Mouse (Mus musculus): Measurements from ENCODE around the gene Apela. TPM values are rescaled to one million over a fixed set of nuclear protein-coding genes. Genes with fewer than 3 reads are reported as not detected.
"Not testable (repeated sequence)": the region's sequence is repeated elsewhere in the genome, so short reads cannot be mapped to it uniquely, and the experiment has no call there.

Gene Apela
- polyA plus RNA-seq, 1 experiment from 2014 or later: 0.48 TPM

DNA sequence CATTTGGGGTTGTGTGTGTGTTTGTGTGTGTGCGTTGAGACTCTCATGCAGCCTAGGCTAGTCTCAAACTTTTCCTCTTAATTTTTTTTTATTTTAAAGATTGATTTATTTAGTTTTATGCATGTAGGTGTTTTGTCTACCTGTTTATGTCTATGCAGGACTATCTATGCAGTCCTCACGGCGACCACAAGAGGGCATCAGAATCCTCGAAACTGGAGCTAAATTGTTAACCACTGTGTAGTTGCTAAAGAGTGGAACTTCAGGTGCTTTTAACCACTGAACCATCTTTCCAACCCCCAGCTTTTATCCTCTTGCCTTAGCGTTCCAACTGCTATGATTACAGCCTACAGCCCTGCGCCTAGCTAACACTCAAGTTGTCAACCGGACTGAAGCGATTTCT is 14.7 kb downstream of the Apela start:
- DNase-seq (no peak), ATAC-seq (ENCODE audit: low read depth) (no peak)
- Histone ChIP-seq H3K9ac (no peak overlapping the region), H3K27ac (no peak overlapping the region), H3K4me3 (replicated peaks) (no peak overlapping the region), H3K4me2 (no peak overlapping the region), H3K27me3 (no peaks in the 10 kb centered on the region), H3K9me3 (replicated peaks) (no peaks in the 10 kb centered on the region), H3K36me3 (no peaks in the 10 kb centered on the region), H3K4me1 (replicated peaks) (no peaks in the 10 kb centered on the region)
- WGBS (ENCODE audit: insufficient replicate concordance): 40% methylated on average over 8 of the region's 8 CpGs

DNA sequence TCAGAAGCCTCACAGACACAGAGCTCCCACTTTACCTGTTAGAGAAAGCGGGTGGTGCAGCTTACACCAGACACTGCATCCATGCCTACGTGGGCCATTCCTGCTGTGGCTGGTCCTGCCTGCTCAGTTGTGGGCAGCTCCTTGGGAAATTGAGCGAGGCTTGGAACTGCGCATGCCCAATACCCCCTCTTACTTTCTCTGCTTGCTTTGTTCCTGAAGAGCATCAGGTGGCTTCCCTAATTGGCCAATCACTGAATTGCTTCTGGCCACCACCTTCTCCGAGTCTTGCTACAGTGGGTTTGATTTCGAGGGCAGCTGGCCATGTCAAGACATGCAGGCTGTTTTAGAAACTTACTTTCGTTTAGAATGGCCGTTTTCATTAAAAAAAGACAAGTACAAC is 18.7 kb downstream of the Apela start, which contains the start of the genes Trim61 and Trim60:
Gene Trim61 (minus strand): TSS at position 101 of the 400 bp plus-strand sequence.
Gene Trim60 (minus strand): TSS at position 162 of the 400 bp plus-strand sequence.
- H3K9ac ChIP-seq: no peak within 1 kb of the TSS
- H3K36me3 ChIP-seq: no peaks in the 10 kb centered on the region
- 70% methylated on average over 8 of the region's 8 CpGs for WGBS (ENCODE audit: insufficient replicate concordance)
- H3K9me3 ChIP-seq (replicated peaks): no peaks in the 10 kb centered on the region
- H3K4me2 ChIP-seq: no peak within 1 kb of the TSS
- H3K4me3 ChIP-seq (replicated peaks): no peak within 1 kb of the TSS
- H3K4me1 ChIP-seq (replicated peaks): no peaks in the 10 kb centered on the region
- no peaks in the 10 kb centered on the region for H3K27me3 ChIP-seq
- no peak for DNase-seq
- H3K27ac ChIP-seq: no peak within 1 kb of the TSS
- ATAC-seq (ENCODE audit: low read depth): no peak

DNA sequence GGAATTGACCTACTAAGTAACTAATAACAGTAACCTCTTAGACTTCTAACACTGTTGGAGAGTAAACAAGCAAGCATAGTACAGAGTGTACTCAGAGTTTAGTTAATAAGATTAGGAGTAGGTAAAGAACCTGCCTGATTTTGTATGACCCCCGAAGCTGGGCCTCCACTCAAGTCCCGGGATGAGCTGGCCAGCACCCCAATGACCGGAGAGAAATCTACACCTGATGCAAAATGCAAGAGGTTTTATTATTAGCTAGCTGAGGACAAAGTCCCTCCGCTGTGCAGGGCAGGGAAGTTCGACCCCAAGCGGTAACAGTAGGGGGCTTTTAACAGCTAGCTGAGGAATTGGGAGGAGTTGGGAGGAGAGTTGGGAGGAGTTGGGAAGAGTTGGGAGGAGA is 29.5 kb downstream of the Apela start:
- 74% methylated on average over 6 of the region's 6 CpGs for WGBS (ENCODE audit: insufficient replicate concordance)

DNA sequence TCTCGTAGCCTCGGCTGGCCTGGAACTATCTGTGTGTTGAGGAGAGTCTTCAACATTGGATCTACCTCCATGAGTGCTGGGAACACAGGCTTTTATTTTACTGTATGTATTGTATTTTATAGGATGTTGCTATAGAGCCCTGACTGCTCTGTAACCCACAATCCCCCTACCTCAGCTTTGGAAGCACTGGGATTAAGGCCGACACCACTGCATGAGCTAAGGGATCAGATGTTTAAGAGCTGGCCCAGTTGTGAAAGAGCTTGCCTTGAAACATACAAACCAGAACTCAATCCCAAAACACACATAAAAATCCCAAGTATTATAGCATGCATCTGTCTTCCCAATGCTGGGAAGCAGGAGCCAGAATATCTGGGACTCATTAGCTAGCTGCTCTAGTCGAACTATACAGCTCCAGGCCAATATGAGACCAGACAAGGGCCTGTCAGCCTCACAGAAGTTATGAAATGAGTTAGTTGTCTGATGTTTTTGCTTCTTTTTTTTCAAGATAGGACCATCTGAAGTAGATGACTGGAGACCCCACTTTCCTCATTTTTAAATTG is 38.2 kb downstream of the Apela start:
- DNase-seq (no peak), ATAC-seq (ENCODE audit: low read depth) (no peak)
- H3K36me3 ChIP-seq: no peaks in the 10 kb centered on the region
- H3K4me3 ChIP-seq (replicated peaks): no peak overlapping the region
- no peaks in the 10 kb centered on the region for H3K27me3 ChIP-seq
- no peak overlapping the region for H3K4me2 ChIP-seq
- H3K9me3 ChIP-seq (replicated peaks): no peaks in the 10 kb centered on the region
- no peak overlapping the region for H3K27ac ChIP-seq
- 63% methylated on average over 4 of the region's 4 CpGs for WGBS (ENCODE audit: insufficient replicate concordance)
- no peak overlapping the region for H3K9ac ChIP-seq
- H3K4me1 ChIP-seq (replicated peaks): no peaks in the 10 kb centered on the region

More for the DNA sequence above, 29.5 kb downstream of the Apela start:
- not testable (repeated sequence) for H3K4me1 ChIP-seq (replicated peaks); H3K9me3 ChIP-seq (replicated peaks); H3K27me3 ChIP-seq; H3K4me2 ChIP-seq; H3K36me3 ChIP-seq; H3K9ac ChIP-seq; ATAC-seq (ENCODE audit: low read depth); H3K27ac ChIP-seq; H3K4me3 ChIP-seq (replicated peaks); DNase-seq

DNA sequence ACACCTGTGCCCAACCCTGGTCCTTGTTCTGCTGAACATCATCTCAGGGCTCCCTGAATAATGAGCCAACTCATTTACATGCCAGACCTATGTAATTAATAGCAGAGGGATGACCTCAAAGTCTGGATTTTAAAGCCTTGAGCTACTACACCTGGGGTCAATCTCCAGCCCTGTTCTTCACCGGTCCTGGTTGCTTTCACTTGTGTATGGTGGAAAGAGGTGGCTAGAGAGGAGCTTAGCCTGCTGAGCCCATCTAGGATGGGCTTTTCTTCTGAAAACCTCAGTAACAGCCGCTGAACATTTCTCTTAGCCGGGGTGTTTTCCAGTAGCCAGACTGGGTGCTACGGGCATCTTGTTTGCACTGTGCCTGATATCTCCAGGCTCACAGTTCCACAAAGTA is 49.4 kb downstream of the Apela start, which contains the start of gene Trim75:
Gene Trim75 (minus strand): TSS at position 101 of the 400 bp plus-strand sequence.
- no peak within 1 kb of the TSS for H3K9ac ChIP-seq
- H3K4me2 ChIP-seq: no peak within 1 kb of the TSS
- DNase-seq: no peak
- H3K9me3 ChIP-seq (replicated peaks): no peaks in the 10 kb centered on the region; the same call in 1 of the 2 replicates
- H3K4me1 ChIP-seq (replicated peaks): no peaks in the 10 kb centered on the region
- ATAC-seq (ENCODE audit: low read depth): no peak
- no peaks in the 10 kb centered on the region for H3K36me3 ChIP-seq
- no peaks in the 10 kb centered on the region for H3K27me3 ChIP-seq
- H3K27ac ChIP-seq: no peak within 1 kb of the TSS
- no peak within 1 kb of the TSS for H3K4me3 ChIP-seq (replicated peaks)
- 68% methylated on average over 4 of the region's 4 CpGs for WGBS (ENCODE audit: insufficient replicate concordance)

DNA sequence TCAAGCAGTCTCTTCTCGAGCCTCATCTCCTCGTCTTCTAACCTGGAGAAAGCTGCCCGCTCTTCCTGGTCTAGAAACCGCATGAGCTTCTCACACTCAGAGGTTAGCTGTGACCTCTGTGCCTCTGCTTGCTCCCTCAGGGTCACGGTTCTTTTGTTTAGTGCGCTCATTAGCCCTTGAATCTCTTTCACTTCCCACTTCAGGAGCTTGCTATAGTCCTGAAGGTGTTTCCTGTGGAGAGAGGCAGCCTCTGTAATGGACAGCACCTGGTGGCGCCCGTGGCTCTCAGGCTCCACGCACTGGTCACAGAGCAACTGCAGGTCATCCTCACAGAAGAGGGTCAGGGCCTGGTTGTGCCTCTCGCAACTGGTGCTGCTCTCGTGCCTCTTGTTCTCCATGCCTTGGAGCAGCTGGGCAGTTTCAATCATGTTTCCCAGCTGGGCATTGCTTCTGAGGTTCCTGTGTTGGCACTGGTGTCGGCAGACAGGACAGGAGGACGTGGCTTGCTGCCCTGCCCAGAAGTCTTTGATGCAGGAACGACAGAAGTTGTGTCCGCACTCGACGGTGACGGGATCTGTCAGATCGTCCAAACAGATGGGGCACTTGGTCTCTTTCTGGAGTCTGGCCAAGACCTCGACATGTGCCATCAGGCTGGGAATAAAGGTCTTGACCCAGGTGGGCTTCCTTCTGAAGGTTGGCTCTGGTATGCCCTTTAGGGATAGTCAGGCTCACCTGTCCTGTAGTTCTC is 53.8 kb downstream of the Apela start:
- 64% methylated on average over 20 of the region's 20 CpGs for WGBS (ENCODE audit: insufficient replicate concordance)
- Histone ChIP-seq H3K9ac (no peak overlapping the region), H3K4me2 (no peak overlapping the region), H3K36me3 (no peaks in the 10 kb centered on the region), H3K27me3 (no peaks in the 10 kb centered on the region), H3K9me3 (replicated peaks) (no peaks in the 10 kb centered on the region), H3K4me1 (replicated peaks) (no peaks in the 10 kb centered on the region), H3K4me3 (replicated peaks) (no peak overlapping the region), H3K27ac (no peak overlapping the region)
- DNase-seq: no peak
- no peak for ATAC-seq (ENCODE audit: low read depth)

Other genes starting within 250 kb of the Apela start
- gene Klhl2, start 187.3 kb downstream of the Apela start, polyA plus RNA-seq (2015; fragmentation: Nextera tagmentation; extraction: Ambion mirVana): 3.8 and 4.0 TPM in 2 replicates
- 16.7 and 17.6 TPM in 2 replicates for gene Tmem192, start 90.2 kb downstream of the Apela start, polyA plus RNA-seq (2015; fragmentation: Nextera tagmentation; extraction: Ambion mirVana)
- gene Trim75, start 49.5 kb downstream of the Apela start, polyA plus RNA-seq (2015; fragmentation: Nextera tagmentation; extraction: Ambion mirVana): not detected in 2 replicates
- not detected in 2 replicates for gene Trim61, start 18.8 kb downstream of the Apela start, polyA plus RNA-seq (2015; fragmentation: Nextera tagmentation; extraction: Ambion mirVana)
- not detected in 2 replicates for gene Trim60, start 18.8 kb downstream of the Apela start, polyA plus RNA-seq (2015; fragmentation: Nextera tagmentation; extraction: Ambion mirVana)
- not detected in 2 replicates for gene Gm10663, start 37.7 kb upstream of the Apela start, polyA plus RNA-seq (2015; fragmentation: Nextera tagmentation; extraction: Ambion mirVana)
- gene BC030870, start 92.2 kb upstream of the Apela start, polyA plus RNA-seq (2015; fragmentation: Nextera tagmentation; extraction: Ambion mirVana): 0.07 and 0.13 TPM in 2 replicates

Measured in liver, embryonic 13.5 days (tissue).